Mouse (Mus musculus): ENCODE measurements around the gene Ing3.

DNA sequence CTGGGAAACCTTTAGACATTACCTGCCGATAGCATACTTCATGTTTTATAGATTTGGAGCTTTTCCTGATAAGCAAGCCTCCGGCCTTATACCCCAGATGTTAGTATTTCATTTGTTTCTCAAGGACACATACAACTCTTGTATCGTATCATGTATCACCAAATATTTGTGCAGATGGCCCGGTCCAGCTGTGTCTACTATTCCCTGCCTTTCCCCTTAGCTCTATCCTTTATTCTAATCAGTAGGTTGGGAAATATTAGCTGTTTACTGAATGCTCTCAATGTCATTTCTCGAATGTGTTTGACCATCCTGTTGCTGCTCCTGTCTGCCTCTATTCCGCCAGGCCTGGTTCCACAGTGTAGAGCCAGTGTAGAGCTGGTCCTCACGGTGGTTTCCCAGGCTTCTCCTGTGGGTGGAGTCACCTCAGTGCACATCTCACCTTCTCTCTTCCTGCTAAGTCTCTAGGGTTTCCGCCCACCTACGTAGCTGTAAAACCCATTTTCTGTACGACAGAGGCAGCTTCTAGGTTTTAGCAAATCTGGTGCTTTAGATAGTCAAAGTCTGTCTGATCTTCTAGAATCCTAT, 54.7 kb downstream of the Ing3 start:
- TF ChIP-seq POLR2A (IDR thresholded peaks at IDR 0.05; ENCODE audit: borderline replicate concordance, insufficient read depth, low read length) (no peak), CTCF (IDR thresholded peaks at IDR 0.05; ENCODE audit: borderline replicate concordance, insufficient read depth, low read depth, low read length) (no peak)

Data from cerebellum, adult 2 months (tissue).